Mouse (Mus musculus): ENCODE data around the gene Ppp1r9a. TPM values are rescaled to one million over a fixed set of nuclear protein-coding genes. Genes with fewer than 3 reads are reported as not detected.
A peak's percentile ranks its signal among the peaks of the same experiment; 100 is the strongest.

Gene Ppp1r9a
- polyA plus RNA-seq, 1 experiment from 2014 or later: 27.0 TPM

- H3K27ac ChIP-seq: no peak overlapping the region
These were observed 259.3 kb downstream of the Ppp1r9a start for GRCm38 (mm10) chr6:5162052-5162451.

GRCm38 (mm10) chr6:5163507-5164144, 260.9 kb downstream of the Ppp1r9a start:
- H3K9ac ChIP-seq (replicated peaks): no peak overlapping the region
- 95% methylated on average over 14 of the region's 14 CpGs for WGBS
- H3K27ac ChIP-seq: no peak overlapping the region
- no peak for ATAC-seq (ENCODE audit: insufficient number of reproducible peaks, insufficient read depth, low FRiP score, low TSS enrichment, low read depth)
- no peaks in the 10 kb centered on the region for H3K9me3 ChIP-seq
- no peak overlapping the region for H3K4me2 ChIP-seq
- no peak overlapping the region for H3K4me3 ChIP-seq (replicated peaks)
- H3K36me3 ChIP-seq: peaks cover 18% of the 10 kb centered on the region
- H3K27me3 ChIP-seq: no peaks in the 10 kb centered on the region
- 0 out of 2 replicates have a peak, but pooled peaks cover 3% of the 10 kb centered on the region for H3K4me1 ChIP-seq (replicated peaks)

More at GRCm38 (mm10) chr6:5162052-5162451, 259.3 kb downstream of the Ppp1r9a start:
- 62% methylated on average over 6 of the region's 6 CpGs for WGBS
- H3K4me2 ChIP-seq: no peak overlapping the region
- H3K4me1 ChIP-seq (replicated peaks): 0 out of 2 replicates have a peak, but pooled peaks cover 3% of the 10 kb centered on the region
- ATAC-seq (ENCODE audit: insufficient number of reproducible peaks, insufficient read depth, low FRiP score, low TSS enrichment, low read depth): no peak
- no peaks in the 10 kb centered on the region for H3K27me3 ChIP-seq
- H3K9ac ChIP-seq (replicated peaks): no peak overlapping the region
- H3K4me3 ChIP-seq (replicated peaks): no peak overlapping the region
- peaks cover 26% of the 10 kb centered on the region for H3K36me3 ChIP-seq
- no peaks in the 10 kb centered on the region for H3K9me3 ChIP-seq

GRCm38 (mm10) chr6:5164855-5165254, 262.1 kb downstream of the Ppp1r9a start:
- Histone ChIP-seq H3K4me2 (no peak overlapping the region), H3K9me3 (no peaks in the 10 kb centered on the region), H3K4me3 (replicated peaks) (no peak overlapping the region), H3K4me1 (replicated peaks) (0 out of 2 replicates have a peak, but pooled peaks cover 3% of the 10 kb centered on the region), H3K36me3 (peaks cover 6% of the 10 kb centered on the region), H3K27ac (no peak overlapping the region), H3K9ac (replicated peaks) (no peak overlapping the region), H3K27me3 (no peaks in the 10 kb centered on the region)
- no peak for ATAC-seq (ENCODE audit: insufficient number of reproducible peaks, insufficient read depth, low FRiP score, low TSS enrichment, low read depth)
- WGBS: 67% methylated on average over 9 of the region's 9 CpGs

GRCm38 (mm10) chr6:5167051-5167677, 264.4 kb downstream of the Ppp1r9a start:
- Histone ChIP-seq H3K4me1 (replicated peaks) (0 out of 2 replicates have a peak, but pooled peaks cover 3% of the 10 kb centered on the region), H3K9ac (replicated peaks) (no peak overlapping the region), H3K27ac (no peak overlapping the region), H3K36me3 (no peaks in the 10 kb centered on the region), H3K4me3 (replicated peaks) (no peak overlapping the region), H3K9me3 (no peaks in the 10 kb centered on the region), H3K4me2 (no peak overlapping the region), H3K27me3 (no peaks in the 10 kb centered on the region)
- WGBS: 77% methylated on average over 14 of the region's 14 CpGs
- ATAC-seq (ENCODE audit: insufficient number of reproducible peaks, insufficient read depth, low FRiP score, low TSS enrichment, low read depth): no peak

- Histone ChIP-seq H3K27ac (no peak overlapping the region), H3K4me2 (no peak overlapping the region), H3K9me3 (no peaks in the 10 kb centered on the region), H3K4me3 (replicated peaks) (no peak overlapping the region), H3K9ac (replicated peaks) (no peak overlapping the region), H3K36me3 (no peaks in the 10 kb centered on the region), H3K4me1 (replicated peaks) (0 out of 2 replicates have a peak, but pooled peaks cover 3% of the 10 kb centered on the region), H3K27me3 (no peaks in the 10 kb centered on the region)
- ATAC-seq (ENCODE audit: insufficient number of reproducible peaks, insufficient read depth, low FRiP score, low TSS enrichment, low read depth): no peak
- WGBS: 91% methylated on average over 9 of the region's 9 CpGs
These were observed 265.4 kb downstream of the Ppp1r9a start for GRCm38 (mm10) chr6:5168158-5168557.

GRCm38 (mm10) chr6:5171418-5171817, 268.7 kb downstream of the Ppp1r9a start:
- no peaks in the 10 kb centered on the region; the same call in 1 of the 2 replicates for H3K4me1 ChIP-seq (replicated peaks)
- 75% methylated on average over 4 of the region's 4 CpGs for WGBS
- no peak overlapping the region for H3K4me3 ChIP-seq (replicated peaks)
- no peaks in the 10 kb centered on the region for H3K9me3 ChIP-seq
- H3K36me3 ChIP-seq: no peaks in the 10 kb centered on the region
- H3K27me3 ChIP-seq: no peaks in the 10 kb centered on the region
- H3K27ac ChIP-seq: no peak overlapping the region
- ATAC-seq (ENCODE audit: insufficient number of reproducible peaks, insufficient read depth, low FRiP score, low TSS enrichment, low read depth): no peak
- H3K4me2 ChIP-seq: no peak overlapping the region
- no peak overlapping the region for H3K9ac ChIP-seq (replicated peaks)

GRCm38 (mm10) chr6:5172571-5172970, 269.9 kb downstream of the Ppp1r9a start:
- H3K9ac ChIP-seq (replicated peaks): no peak overlapping the region
- WGBS: 80% methylated on average over 9 of the region's 9 CpGs
- no peak for ATAC-seq (ENCODE audit: insufficient number of reproducible peaks, insufficient read depth, low FRiP score, low TSS enrichment, low read depth)
- no peaks in the 10 kb centered on the region; the same call in 1 of the 2 replicates for H3K4me1 ChIP-seq (replicated peaks)
- H3K27me3 ChIP-seq: no peaks in the 10 kb centered on the region
- H3K4me2 ChIP-seq: no peak overlapping the region
- no peaks in the 10 kb centered on the region for H3K9me3 ChIP-seq
- H3K36me3 ChIP-seq: no peaks in the 10 kb centered on the region
- H3K27ac ChIP-seq: no peak overlapping the region
- no peak overlapping the region for H3K4me3 ChIP-seq (replicated peaks)

GRCm38 (mm10) chr6:5174179-5174812, 271.6 kb downstream of the Ppp1r9a start:
- Histone ChIP-seq H3K36me3 (no peaks in the 10 kb centered on the region), H3K9me3 (no peaks in the 10 kb centered on the region), H3K4me1 (replicated peaks) (peaks cover 15% of the 10 kb centered on the region), H3K27ac (no peak overlapping the region), H3K9ac (replicated peaks) (no peak overlapping the region), H3K27me3 (no peaks in the 10 kb centered on the region), H3K4me2 (no peak overlapping the region), H3K4me3 (replicated peaks) (no peak overlapping the region)
- WGBS: 66% methylated on average over 10 of the region's 10 CpGs
- no peak for ATAC-seq (ENCODE audit: insufficient number of reproducible peaks, insufficient read depth, low FRiP score, low TSS enrichment, low read depth)

- ATAC-seq (ENCODE audit: insufficient number of reproducible peaks, insufficient read depth, low FRiP score, low TSS enrichment, low read depth): peak; percentile 43; the same call in 1 of the 2 replicates
- 47% methylated on average over 19 of the region's 19 CpGs for WGBS
- Histone ChIP-seq H3K4me3 (replicated peaks) (0 out of 2 replicates have a peak overlapping the region, but pooled peaks have one; percentile 7), H3K4me1 (replicated peaks) (peaks cover 22% of the 10 kb centered on the region), H3K9me3 (no peaks in the 10 kb centered on the region), H3K36me3 (no peaks in the 10 kb centered on the region), H3K27me3 (no peaks in the 10 kb centered on the region), H3K4me2 (peak overlapping the region; percentile 49), H3K27ac (peak overlapping the region; percentile 53), H3K9ac (replicated peaks) (no peak overlapping the region; the same call in 1 of the 2 replicates)
These were observed 275.5 kb downstream of the Ppp1r9a start for GRCm38 (mm10) chr6:5177967-5178891.

- no peaks in the 10 kb centered on the region for H3K36me3 ChIP-seq
- no peak overlapping the region for H3K4me2 ChIP-seq
- peaks cover 22% of the 10 kb centered on the region for H3K4me1 ChIP-seq (replicated peaks)
- no peaks in the 10 kb centered on the region for H3K27me3 ChIP-seq
- H3K27ac ChIP-seq: no peak overlapping the region
- H3K9ac ChIP-seq (replicated peaks): no peak overlapping the region
- H3K9me3 ChIP-seq: no peaks in the 10 kb centered on the region
- ATAC-seq (ENCODE audit: insufficient number of reproducible peaks, insufficient read depth, low FRiP score, low TSS enrichment, low read depth): peak; percentile 82; the same call in 1 of the 2 replicates
- H3K4me3 ChIP-seq (replicated peaks): no peak overlapping the region
- WGBS: 46% methylated on average over 6 of the region's 6 CpGs
These were observed 276.5 kb downstream of the Ppp1r9a start for GRCm38 (mm10) chr6:5179189-5179588.

Data from limb, embryonic 12.5 days (tissue).